Mouse (Mus musculus): Measurements from ENCODE around the gene Myof.

Gene Myof

DNA sequence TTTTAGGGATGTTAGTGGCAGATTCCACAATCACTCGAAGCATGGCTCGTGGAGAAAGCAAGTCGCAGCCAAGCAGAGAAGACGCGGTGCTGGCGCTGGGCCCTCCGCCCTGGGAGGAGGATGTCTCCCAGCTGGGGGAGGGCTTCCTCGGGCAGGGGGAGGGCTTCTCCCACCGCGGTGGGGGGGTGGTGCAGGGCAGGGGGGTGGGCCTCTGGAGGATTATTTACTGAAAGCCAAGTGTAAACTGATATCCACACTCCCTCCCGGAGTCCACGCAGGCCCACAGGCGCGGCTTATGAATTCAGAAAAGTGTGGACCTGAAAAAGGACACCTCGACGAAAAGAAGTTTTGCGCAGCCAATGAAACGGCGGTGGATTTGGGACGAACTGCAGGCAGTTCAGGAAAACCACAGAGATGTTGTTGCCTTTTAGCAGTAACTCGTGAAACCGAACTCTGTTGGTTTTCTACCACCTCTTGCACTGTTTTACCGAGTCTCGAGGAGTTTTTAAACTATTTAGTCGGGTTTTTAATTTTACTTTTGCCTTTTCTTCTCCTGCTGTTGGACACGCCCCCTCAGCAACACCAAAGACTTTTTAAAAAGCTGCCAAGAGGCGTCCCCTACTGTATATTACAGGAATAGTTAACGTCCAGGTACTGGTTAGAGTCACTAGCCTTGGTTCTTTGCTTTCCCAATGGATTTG lies at the start of gene Myof:
TSS of gene Myof (minus strand) at position 297 of the 701 bp plus-strand sequence.
- DNase-seq (ENCODE audit: low read depth, low spot score), result peak; percentile 52

- DNase-seq (ENCODE audit: low read depth, low spot score), result peak; percentile 51
These were observed 48.2 kb upstream of the Myof start for GRCm38 (mm10) chr19:38091512-38091985.

DNA sequence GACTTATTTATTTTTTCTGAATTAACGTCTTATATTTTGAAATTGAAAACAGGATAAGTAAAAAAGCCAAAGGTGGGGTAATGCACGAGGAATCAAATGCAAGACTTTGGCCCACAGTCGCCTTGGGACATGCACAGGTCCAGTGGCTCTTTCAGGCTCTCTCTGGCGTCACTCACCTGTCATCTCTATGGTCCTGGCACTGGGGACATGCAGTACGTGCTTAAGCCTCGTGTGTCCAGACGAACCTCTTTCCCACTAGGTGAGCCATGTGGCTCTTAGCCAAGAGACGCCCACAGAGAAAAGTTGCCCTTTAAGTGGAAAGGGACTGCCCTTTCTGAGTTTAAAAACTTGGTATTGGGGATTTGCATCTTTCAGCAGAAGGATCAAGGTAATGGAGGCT lies 46.0 kb upstream of the Myof start:
- no peak for DNase-seq (ENCODE audit: low read depth, low spot score)

DNA sequence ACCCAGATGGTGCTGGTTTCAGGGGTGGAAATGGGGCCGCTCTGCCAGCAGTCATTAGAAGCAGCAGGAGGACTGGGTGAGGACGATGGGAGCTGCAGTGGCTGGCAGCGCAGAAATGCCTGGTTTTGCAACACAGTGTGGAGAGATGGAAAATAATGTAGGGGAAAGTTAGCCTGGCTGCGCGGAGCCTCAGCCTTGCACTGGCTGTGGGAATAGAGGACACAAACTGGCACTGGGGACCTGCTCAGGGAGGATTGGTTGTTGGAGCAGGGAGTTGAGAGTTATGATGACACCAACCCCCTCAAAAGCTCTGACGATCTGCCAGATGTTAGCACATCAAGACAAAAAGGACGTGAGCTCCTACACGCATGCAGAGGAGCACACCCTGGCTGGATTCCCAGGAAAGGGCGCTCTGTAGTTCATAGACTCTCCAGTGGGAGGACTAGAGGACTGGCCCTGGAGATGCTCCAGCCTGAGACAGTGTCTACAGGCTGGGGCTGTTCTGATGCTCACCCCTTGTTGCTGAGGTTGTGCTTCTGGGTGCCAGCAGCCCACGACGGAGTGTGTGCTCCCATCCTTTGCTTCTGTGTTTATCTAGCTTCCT lies 43.7 kb upstream of the Myof start:
- peak; percentile 18 for DNase-seq (ENCODE audit: low read depth, low spot score)

DNA sequence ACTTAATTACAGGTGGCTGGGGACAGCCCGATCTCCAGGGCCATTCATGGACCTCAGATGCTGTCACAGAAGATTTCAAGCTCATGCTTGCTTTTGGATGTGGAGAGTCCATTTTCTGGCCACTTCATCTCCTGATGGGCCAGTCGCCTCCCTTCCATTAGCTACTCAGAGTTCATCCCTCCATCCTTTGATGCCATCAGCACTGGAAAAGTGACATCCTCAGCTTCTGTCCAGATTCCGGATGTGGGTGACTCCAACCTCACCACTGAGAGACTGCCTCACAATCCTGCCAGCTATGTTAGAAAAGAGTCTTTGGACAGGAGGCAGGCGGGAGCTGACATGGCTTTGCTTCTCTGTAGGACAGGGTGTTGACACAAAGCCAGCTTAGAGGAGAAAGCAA lies 42.5 kb upstream of the Myof start:
- no peak for DNase-seq (ENCODE audit: low read depth, low spot score)

DNA sequence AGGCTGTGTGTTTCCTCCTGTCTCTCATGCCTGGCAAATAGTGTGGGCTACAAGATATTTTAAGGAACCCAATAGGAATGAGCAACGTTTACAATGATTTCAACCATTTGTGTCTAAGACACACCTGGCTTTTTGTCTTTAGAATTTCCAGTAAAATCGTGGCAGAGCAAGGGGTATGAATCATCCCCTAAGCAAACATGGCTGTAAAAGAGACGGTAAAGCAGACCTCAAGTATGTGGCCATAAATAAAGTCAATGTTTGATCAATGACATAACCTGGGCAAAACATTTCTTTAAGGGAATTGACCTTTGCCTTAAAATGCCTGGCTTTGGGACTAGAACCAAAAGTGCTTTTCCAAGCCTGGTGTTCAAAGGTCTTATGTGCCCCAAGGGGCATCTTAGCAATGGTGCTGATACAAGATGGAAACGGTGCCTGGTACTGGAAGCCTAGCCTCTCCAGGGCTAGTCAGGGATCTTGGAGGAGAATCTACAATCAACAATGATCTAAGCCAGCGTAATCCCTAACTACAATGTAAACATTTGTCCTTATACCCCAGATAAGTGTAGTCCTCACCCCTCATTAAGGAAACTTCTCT lies 39.7 kb upstream of the Myof start:
- no peak for DNase-seq (ENCODE audit: low read depth, low spot score)

DNA sequence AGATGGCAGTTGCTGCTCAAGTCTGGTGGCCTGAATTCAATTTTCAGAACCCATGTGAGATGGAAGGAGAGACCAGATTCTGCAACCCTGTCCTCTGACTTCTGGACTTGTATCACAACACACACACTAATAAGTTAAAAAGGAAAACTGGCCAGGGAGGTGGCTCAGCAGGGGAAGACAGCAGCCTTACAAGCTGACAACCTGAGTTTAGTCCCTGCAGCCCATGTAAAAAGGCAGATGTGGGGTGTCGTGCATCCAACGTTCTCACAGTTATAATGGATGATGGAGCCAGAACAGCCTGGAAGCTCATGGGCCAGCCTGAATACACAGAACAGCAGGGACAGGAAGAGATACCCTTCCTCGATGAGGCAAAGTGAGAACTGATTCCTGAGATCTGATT lies 38.0 kb upstream of the Myof start:
- no peak for DNase-seq (ENCODE audit: low read depth, low spot score)

DNA sequence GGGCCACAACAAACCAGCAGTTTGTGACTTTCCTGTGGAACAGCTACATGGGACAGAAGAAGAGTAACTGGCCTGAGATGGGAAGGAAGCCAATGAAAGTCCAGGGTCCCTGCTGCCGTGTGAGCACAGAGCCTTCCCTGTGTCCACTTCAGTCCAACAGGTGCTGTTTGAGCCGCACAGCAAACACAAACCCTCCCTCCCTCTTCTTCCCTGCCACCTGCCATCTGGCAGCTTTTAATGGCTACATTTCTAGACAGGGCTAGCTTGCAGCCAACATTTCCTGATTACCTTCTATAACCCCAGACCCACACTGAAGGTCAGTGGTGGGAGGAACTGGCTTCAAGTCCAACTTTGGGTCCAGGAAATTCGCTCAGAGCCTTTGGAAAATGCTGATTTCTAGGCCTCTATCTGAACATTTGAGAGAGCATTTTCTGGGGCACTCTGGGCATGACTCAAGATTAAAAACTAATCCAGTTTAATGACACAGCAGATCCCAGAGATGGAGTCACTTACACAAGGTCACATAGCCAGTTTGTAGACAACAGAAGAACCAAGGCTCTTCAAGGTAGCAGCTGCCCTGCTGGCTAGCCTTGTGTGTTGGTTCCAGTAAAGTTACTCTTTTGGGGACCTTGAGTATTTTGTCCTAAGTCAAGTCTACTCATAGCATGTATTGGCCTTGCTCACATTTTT lies 34.6 kb upstream of the Myof start:
- DNase-seq (ENCODE audit: low read depth, low spot score), result no peak

DNA sequence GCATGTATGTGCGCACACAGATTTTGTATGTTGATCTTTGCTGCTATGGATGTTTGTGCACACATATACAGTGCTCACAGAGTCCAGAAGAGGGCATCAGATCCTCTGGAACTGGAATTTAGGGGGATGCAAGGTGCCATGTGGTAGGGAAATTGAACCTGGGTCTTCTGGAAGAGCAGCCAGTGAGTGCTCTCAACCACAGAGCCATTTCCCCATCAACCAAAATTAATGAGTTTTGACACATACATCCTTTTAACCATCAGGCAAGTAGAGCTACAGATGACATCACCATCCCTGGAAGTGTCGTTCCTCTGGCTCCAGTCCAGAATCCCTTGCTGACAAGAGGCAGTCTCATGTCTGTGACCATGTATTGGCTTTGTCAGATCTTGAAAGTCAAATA lies 32.9 kb upstream of the Myof start:
- DNase-seq (ENCODE audit: low read depth, low spot score), result peak; percentile 26

GRCm38 (mm10) chr19:38075051-38075450 lies 31.7 kb upstream of the Myof start:
- DNase-seq (ENCODE audit: low read depth, low spot score), result no peak

DNA sequence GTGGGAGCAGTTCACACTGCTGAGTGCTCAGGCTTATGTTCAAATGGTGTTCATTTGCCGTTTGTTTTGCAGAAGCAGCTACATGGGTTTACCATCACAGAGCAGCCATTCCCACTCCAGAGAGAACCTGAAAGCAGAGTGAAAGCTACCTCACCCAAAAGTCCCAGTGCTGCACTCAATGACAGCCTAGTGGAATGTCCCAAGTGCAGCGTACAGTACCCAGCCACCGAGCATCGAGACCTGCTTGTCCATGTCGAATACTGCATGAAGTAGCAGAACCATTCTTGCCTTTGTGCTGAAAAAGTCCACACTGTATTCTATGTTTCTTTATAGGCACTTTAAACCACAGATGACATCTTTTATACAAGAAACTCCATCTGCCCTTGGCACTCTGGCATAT lies 29.8 kb upstream of the Myof start:
- DNase-seq (ENCODE audit: low read depth, low spot score), result no peak

DNA sequence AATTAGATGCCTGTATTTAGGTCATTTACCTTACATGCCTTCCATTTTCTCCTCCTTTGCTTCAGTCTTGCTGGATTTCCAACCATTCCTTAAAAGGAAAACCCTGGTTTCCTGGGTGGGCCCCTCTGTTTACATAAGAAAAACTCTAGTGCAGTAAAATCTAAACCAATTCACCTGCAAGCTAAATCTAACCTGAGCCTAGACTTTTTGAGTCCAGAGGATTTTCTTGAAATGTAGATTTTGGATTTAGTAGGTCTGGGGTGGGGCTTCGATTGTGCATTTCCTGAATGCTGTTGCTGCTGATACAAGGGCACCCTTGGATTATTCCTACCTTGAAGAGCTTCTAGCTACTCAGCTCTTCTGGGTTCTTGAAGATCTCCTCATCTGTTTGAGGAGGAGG lies 20.7 kb upstream of the Myof start:
- DNase-seq (ENCODE audit: low read depth, low spot score), result no peak

DNA sequence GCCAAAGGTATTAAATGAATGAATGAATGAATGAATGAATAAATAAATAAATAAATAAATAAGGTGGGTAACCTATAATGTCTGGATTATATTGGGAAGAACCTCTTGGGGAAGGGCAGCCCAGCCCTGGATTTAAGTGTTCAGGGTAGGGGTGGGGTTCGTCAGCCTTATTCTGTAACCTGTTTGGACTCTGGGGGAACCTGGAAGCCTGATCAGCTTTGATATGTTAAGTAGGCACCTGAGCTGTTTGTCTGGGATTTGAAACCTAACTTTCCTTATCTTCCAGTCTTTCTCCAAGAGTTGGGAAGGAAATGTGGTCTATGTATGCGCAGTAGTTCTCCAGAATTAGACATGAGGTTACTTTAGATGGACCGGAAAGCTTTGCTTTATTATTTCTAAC lies 19.8 kb upstream of the Myof start:
- no peak for DNase-seq (ENCODE audit: low read depth, low spot score)

DNA sequence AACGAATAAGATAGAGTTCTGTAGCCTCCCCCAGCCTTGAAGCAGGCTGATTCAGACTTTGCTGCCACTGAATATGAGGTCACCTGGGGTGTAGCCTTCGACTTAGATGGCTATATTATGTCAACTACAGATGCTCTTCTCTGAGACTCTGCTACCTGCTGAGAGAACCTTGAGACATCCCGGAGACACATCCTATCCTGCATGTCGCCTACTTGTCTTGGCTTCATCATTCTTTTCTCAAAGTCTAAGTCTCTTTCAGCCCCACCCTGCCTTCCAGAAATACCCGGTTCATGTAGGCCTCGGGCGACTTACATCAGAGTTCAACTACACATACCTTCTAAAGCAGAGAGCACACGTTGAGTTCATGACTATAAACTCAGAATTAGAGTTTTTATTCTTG lies 13.6 kb upstream of the Myof start:
- DNase-seq (ENCODE audit: low read depth, low spot score), result no peak

DNA sequence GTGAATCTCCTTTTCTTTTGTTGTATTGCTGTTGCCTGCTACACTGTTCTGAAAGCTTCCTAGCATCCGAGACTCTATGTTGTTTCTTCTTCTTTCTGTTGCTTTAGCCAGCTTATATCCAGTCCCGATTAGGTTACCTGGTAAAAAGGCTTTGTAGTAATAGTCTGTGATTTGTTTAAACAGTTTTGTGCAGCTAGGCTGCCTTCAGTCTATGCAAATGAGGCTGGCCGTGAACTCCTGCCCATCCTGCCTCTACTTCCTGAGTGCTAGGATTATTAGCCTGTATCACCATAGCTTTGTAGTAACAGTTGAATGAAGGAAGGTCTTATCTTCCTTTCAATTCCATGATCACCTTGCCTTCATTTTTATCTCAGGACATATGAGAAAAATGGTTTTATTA lies 12.9 kb upstream of the Myof start:
- DNase-seq (ENCODE audit: low read depth, low spot score), result peak; percentile 72

DNA sequence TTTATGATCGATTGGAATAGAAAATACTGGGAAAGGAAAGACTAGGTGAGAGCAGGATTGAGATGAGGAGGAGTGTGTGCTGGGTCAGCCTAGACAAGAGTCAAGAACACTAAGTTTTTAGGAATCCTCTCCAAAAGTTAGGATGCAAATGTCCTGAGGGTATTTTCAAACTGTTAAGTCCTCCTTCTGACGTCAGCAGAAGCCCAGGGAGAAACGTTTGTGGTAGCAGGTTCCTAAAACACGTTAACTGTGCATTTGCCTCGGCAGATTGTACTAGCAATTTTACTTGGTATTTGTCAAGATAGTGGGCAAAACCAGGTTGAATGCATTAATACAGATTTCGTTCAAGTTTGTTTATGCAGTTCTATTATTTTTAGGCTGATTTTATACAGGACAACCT lies 12.4 kb upstream of the Myof start:
- peak; percentile 55 for DNase-seq (ENCODE audit: low read depth, low spot score)

DNA sequence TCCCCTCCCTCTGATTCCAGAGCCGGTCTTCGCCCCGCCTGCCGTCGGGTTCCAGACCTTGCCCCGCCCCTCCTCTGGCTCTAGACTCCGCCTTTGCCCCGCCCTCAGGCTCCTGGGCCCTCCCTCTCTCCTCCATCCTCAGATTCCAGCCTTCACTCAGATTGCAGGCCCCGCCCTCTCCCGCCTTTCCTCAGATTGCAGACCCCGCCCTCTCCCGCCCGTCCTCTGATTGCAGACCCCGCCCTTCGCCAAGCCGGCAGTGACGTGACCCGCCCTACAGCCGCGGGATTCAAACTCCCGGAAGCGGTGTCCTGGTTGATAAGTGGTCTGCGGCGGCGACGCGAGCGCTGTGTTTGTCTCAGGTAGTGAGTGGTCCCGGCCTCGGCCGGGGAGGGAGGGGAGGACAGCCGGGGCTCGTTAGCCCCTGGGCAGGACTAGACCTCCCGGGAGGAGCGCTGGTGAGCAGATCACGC lies 11.4 kb upstream of the Myof start, which contains the start of gene Cep55:
TSS of gene Cep55 (plus strand) at position 292 of the 473 bp plus-strand sequence.
- DNase-seq (ENCODE audit: low read depth, low spot score), result peak; percentile 99

GRCm38 (mm10) chr19:38054149-38054719 lies 10.9 kb upstream of the Myof start:
- peak; percentile 93 for DNase-seq (ENCODE audit: low read depth, low spot score)

GRCm38 (mm10) chr19:38053227-38054041 lies 10.1 kb upstream of the Myof start:
- peak; percentile 74 for DNase-seq (ENCODE audit: low read depth, low spot score)

DNA sequence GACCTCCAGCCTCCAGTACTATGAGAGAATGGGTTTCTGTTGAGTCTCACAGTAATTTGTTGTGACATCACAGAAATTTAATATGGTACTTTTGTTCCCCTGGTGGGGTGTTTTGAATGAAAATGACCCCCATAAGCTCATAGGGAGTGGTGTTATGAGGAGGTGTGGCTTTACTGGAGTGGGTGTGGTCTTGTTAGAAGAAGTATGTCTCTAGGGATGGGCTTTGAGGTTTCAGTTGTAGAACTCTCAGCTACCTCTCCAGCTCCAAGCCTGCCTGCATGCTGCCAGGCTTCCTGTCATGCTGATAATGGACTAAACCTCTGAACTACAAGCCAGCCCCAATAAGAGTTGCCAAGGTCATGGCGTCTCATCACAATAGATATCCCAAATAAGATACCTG lies 6.3 kb upstream of the Myof start:
- no peak for DNase-seq (ENCODE audit: low read depth, low spot score)

- no peak for DNase-seq (ENCODE audit: low read depth, low spot score)
These were observed 1.8 kb upstream of the Myof start for GRCm38 (mm10) chr19:38045198-38045597.

All from A20 (cell line).